Mouse (Mus musculus) G1E-ER4 (cell line): ENCODE results near the gene Trhr2. TPM values are rescaled to one million over a fixed set of nuclear protein-coding genes. Genes with fewer than 3 reads are reported as not detected.

Experiments
- GATA1 ChIP-seq: IDR thresholded peaks from one replicate; pipeline ENCODE4 v1.8.0; 2012; ENCODE audit warnings: low read length, inconsistent platforms
- polyA plus RNA-seq: library from polyadenylated mRNA; stranded (reverse); fragments of >175 nt; gene quantifications from 2 replicates; pipeline ENCODE4 v1.2.3, GENCODE M21; 2012

Trhr2 gene
- not detected in 2 replicates for polyA plus RNA-seq

DNA sequence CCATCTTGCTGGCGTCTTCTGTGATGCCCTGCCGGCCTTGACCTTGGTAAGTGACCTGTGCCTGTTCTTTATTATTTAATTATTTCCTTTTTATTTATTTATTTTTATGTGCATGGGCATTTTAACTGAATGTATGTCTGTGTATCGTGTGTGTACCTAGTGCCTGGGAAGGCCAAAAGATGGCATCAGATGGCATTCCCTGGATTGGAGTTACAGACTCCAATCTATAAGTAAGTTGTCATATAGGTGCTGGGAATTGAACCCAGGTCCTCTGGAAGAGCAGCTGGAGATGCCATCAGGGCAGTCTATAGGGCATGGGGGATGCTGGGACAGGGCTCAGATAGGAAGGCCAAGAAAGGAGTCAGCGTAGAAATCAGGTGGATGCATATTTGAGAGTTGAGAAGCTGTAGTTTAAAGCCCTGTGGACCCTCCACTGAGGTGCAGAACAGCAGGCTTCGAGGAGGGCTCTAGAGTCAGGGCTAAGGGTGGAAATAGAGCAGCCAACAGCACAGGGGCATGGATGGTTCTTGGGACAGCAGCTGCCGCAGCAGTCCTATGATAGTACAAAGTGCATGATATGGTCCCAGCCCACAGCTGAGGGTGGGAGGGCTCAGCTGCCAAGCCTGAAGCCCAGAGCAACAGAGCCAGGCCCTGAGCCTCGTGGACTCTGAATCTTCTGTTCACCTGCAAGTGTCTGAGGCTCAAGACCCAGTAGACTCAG is at the start of gene Trhr2:
Gene Trhr2, minus strand, starts transcription at position 51 of the 721 bp plus-strand sequence.
- no peak for TF ChIP-seq GATA1

DNA sequence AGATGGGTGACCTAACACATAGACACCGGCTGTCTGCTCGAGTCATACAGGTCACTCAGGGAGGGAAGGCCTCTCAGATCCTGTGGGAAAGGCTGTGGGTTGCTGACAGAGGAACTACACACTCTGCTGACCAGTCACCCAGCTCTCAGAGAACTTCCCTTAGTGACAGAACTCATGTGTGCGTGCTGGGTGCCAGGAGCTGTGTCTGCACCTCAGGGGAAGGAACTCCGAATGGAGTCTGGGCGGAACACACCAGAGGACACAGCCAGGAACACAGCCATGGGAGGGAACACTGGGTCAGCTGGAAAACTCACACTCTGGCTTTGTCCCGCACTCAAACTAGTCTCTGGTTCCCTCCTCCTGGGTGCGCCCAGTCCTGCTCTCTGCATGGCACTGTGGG is 47.1 kb upstream of the Trhr2 start:
- no peak for TF ChIP-seq GATA1

DNA sequence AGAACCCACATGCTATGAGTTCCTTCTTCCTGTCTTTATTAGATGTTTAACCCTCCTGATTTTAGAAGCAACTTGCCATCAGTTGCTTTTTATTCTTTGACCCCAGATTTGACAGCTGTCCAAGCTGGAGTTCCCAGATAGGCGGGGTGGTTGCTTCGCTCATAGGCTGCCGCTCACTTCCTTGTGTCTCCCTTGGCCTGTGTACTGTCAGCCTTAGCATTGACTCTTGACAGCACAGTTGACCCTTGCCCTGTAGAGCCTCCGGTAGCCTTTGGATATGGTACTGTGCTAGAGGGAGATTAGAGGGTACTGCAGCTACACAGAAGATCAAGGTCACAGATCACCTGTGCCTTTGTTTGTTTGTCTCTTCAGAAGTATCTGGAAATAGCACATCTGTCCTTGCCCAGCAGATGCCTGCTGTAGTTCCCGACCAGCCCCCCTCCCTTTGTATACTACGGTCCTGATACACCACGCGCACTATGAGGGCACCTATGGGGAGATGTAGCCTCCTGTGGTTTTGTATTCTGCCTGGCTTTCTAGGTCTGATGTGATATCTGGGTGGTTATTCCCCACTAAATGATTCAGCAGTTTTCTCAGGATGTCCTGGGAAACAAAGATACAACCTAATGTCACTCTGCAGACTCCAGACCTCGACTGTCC is 44.7 kb upstream of the Trhr2 start:
- peak; percentile 77 for TF ChIP-seq GATA1

DNA sequence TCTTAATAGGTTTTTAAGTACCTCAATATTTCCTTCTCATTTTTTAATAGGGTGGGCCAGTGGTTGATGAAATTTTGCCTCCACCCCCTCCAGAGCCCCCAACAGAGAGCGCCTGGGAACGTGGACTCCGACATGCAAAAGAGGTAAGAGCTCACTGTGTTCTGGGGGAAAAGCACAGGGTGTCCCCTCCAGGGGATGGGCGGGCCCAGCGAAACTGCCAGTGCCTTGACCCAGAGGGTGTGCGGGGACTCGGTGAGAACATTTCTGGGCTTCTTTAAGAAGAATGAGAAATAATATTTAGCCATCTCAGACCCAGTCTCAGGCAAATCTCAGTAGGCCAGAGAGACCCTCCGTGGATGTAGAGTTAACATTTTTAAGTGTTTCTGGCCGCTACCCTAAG is 37.6 kb upstream of the Trhr2 start:
- no peak for TF ChIP-seq GATA1

DNA sequence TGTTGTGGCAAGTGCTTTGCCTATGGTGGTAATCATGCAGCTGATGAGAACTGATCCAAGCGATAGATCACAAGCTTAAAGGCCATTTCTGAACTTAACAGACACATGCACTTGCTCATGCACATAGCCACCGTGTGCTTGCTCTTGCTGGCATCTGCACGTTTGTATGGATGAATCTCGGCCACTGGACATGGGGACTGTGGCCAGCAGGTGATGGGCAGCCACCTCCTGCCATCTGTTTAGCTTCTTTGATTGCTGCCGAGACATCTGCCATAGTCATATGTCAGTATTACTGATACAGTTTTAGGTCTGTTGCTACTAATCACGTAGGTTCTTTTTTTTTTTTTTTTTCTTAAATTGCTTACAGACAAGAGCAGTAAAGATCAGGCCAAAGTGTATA is 34.7 kb upstream of the Trhr2 start:
- TF ChIP-seq GATA1, result no peak

DNA sequence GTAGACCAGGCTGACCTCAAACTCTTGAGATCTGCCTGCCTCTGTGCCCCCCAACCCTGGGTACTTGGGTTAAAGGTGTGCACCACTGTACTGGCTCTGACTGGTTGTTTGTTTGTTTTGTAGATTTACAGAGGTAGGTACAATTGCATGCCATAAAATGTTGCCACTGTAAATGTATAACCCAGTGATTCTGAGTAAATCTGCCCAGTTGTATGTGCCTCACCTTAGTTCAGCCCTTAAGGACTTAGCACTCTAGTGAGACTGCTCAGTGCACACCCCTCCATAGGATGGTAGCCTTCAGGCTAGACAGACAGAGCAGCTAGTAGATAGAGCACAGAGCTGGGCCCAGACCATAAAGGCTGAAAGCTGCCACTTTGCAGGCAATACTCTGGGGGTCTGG is 33.2 kb upstream of the Trhr2 start:
- TF ChIP-seq GATA1, result no peak

DNA sequence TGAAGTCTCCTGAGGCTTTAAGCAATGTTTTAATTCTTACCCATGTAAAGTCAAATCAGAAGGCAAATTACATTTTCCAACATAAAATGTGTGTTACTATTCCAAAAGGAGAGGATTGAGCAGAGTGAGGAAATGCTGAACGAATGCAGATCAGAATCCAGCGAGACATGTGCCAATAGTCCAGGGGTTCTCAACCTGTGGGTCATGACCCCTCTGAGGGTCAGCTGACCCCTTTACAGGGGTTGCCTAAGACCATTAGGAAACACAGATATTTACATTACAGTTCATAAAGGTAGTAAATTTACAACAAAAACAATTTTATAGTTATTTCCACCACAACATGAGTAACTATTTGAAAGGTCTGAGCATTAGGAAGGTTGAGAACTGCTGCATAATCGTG is 30.2 kb upstream of the Trhr2 start:
- no peak for TF ChIP-seq GATA1

DNA sequence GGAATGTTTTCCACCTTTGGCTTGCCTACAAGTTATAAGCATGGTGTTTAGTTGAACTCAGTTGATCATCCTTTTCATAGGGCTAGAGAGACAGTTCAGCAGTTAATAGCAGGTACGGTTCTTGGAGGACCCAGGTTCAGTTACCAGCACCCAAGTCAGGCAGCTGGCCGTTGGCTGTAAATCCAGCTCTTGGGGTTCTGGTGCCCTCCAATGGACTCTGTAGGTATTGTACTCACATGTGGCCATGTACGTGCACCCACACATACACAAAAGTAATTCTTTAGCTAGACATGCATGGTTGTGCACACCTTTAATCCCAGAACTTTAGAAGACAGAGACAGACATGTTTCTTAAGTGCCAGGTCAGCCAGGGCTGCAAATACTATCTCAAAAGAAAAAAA is 28.8 kb upstream of the Trhr2 start:
- TF ChIP-seq GATA1, result no peak

DNA sequence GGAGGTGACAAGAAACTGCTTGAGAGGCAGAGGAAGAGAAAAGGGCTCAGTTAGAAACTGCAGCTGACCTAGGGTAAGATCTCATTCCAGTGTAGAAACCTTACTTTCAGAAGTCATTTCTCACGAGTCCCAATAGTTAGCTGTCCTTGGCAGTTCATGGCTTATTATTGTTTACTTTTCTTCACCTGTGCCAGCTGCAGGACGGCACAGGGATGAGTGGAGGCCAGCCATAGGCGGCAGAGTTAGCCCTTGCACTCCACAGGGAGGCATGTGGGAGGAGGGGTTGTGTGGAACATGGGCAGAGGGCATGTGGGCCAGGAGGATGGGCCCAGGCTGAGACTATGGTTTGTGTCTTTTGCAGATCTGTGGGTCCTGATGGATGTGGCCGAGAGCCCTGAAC is 22.5 kb upstream of the Trhr2 start:
- no peak for TF ChIP-seq GATA1

DNA sequence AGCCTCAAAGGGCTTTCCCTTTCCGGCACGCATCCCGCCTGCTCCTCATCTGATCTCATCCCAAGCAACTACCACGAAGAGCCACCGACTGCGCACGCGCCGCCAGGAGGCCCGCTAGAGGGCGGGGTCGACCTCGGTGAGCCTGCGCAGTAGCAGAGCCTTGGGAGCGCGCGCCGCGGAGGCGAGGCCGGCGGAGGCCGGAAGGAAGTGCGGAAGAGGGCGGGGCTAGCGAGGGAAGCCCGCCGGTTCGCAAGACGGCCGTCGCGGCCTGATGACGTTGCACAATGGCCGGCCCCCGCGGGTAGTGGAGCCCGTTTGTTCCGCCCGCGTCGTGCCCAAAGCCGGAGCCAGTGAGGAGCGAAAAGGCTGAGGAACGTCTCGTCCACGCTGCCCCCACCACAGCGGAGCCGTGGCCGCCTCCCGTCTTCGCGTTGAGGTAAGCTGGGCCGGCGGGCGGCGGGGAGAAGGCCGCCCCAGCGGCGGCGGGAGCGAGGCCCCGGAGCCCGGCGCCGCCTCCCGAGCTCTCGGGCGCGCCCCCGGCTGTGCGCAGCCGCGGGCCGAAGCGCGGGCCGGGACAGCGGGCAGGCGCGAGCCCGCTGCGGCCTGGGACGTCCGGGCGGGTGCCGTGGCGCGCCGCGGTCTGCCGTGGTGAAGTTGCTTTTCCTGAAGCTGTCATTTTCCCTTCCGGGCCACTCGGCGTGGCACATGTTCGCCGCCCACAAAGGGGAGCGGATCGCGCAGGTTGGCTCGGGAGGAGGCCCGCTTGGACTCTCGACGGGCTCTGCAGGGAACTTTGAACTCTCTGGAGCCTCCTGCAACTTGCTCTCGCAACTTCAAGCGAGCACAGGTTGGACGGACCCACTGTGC is 16.1 kb upstream of the Trhr2 start, which contains the start of gene Zc3h18:
Gene Zc3h18, plus strand, starts transcription at position 245 of the 867 bp plus-strand sequence.
- TF ChIP-seq GATA1, result no peak

DNA sequence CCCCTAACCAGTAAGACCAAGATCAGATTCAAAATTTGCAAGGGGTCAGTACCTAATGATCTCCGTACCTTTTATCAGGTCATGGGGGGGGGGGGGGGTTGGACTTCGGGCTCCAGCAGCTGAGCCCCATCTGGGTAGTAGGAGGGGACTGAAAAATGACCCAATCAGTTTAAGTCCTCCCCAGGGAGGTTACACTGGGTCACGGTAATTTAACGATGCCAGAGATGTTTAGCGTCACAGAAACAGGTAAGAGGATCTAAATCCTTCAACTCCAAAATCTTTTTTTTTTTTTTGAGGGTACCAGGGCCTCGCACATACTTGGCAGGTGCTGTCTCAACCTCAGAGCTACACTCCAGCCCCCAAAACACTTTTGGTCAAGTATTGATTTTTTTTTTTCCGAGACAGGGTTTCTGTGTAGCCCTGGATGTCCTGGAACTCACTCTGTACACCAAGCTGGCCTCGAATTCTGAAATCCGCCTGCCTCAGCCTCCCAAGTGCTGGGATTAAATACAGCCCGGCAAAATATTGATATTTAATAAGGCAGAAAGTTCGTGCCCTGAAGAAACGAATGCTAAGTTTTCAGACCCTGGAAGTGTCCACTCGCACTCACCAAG is 15.3 kb upstream of the Trhr2 start:
- TF ChIP-seq GATA1, result no peak

DNA sequence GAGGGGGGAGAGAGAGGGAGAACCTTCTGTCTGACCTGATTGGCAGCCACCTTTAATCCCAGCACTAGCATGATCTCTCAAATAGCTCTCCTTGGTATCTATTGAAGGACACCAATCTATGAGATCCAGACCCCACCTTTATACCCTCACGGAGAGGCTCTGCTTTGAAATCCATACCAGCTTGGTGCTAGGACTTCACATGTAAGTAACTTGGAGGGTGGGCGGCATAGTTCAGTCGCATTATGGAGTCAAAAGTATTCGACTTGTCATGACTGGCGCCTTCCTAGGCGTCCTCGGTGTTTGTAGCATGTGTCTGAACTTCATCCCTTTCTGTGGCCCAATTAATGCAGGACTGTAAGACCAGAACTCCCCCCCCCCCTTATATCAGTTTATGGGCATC is 14.8 kb upstream of the Trhr2 start:
- no peak for TF ChIP-seq GATA1

DNA sequence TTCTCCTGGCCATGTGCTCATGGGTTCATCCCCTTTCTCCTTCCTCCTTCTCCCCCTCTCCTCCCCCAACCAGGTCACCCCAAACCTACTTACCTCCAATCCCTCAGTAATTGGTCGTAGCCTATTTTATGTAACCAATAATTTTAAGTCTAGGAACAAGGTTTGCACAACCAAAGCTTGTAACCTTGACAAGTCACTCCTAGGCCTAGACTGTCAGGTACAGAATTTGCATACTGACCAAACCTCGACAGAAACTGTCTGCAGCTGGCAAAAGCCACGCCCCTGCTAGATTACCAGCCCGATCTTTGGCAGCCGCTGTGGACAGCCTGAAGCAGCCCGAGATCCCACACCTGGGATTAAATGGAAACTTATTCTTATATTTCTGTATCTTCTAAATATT is 11.2 kb upstream of the Trhr2 start:
- TF ChIP-seq GATA1, result no peak

DNA sequence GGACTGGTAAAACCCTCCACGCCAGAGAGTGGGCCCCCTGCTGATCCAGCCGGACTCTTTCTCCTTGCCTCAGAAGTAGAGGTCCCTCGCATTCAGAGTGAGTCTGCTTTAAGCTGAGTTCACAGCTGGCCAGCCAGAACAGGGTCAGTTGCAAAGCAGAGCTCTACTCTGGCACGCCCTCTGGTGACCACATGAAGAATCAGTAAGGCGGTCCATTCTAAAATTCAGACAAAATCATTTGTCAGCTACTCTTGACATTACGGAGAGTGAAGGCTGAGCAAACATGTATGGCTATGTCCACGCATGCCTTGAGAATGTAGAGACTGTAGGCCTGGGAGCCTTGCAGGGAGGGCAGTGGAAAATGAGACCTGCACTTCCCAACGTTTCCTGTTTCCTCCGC is 9.1 kb upstream of the Trhr2 start:
- no peak for TF ChIP-seq GATA1

DNA sequence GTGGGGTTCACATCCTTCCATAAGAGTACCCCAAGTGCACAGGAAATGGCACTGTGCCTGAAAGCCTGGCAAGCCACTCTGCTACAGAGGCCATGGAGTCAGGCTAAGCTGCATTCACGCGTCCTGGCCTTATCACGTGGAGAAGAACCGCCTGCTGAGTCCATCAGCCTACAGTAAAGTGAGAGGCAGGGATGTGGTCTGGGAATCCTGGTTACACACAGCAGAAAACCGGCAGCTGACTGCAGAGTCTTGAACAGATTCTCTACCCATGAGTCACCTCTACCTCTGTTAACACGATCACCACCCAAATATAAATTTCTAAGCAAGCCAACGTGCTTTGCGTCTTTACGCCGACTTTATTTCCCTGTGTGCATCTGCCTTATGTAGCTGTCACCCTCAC is 7.9 kb upstream of the Trhr2 start:
- no peak for TF ChIP-seq GATA1

DNA sequence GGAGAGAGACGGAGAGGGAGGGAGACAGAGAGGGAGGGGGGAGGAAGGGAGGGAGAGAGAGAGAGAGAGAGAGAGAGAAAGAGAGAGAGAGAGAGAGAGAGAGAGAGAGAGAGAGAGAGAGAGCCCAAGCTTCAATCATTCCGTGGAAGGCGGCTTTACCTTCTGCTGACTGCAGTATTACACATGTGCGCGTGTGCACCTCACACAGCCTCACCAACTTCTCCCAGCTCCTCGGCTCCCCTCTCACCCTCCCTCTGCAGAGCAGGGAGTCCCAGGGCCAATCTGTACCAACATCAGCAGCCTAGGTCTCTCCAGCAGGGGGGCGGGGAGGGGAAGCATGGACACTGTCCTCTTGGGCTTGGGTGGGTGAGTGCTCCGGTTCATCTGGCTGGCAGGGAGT is 2.4 kb upstream of the Trhr2 start:
- no peak for TF ChIP-seq GATA1

DNA sequence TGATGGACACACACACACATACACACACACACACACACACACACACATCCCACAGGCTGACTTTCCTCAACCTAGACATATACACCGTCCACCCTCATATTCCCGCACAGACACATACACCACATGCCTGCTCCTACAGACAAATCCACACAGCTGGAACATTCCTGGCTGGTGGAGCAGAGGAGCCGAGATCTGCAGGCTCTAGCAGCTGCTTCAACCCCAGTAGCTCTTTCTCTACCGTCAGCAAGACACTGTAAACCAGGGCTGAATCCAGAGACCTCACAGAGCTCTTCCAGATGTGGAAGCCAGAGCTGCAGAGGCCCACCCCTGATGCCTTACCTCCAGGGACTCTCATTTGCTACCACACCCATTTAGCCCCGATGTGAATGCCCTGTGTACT is 1.7 kb upstream of the Trhr2 start:
- no peak for TF ChIP-seq GATA1
